7 mouse cellular contexts compared by ENCODE assay signal in genomic region chr12:86212693-86213470, GRCm38 (mm10). TPM values are rescaled to one million over a fixed set of nuclear protein-coding genes. Genes with fewer than 3 reads are reported as not detected.
DNase-seq lines count a peak whose midpoint lies in the region; ATAC-seq lines count a peak whose summit lies in the region.

No protein-coding gene starts in this region.

- ATAC-seq in neural tube, embryonic 15.5 days (ENCODE audit: low FRiP score), result no peak
- ATAC-seq in embryonic facial prominence, embryonic 11.5 days (replicated peaks; ENCODE audit: insufficient number of reproducible peaks, low FRiP score, low TSS enrichment, low read depth), result no peak
- ATAC-seq in liver, embryonic 13.5 days (ENCODE audit: low read depth), result no peak

- no peaks in the 10 kb centered on the region for H3K9me3 ChIP-seq in neural tube, embryonic 15.5 days (replicated peaks)
- no peaks in the 10 kb centered on the region for H3K9me3 ChIP-seq in embryonic facial prominence, embryonic 11.5 days (replicated peaks; ENCODE audit: control insufficient read depth, low read length)
- no peaks in the 10 kb centered on the region for H3K9me3 ChIP-seq in liver, embryonic 13.5 days (replicated peaks)

- intact Hi-C loops in left cerebral cortex, postnatal 25 days (cut with DNase I), result no loop called here

- no peak overlapping the region for H3K4me3 ChIP-seq in neural tube, embryonic 15.5 days (replicated peaks)
- H3K4me3 ChIP-seq in embryonic facial prominence, embryonic 11.5 days (ENCODE audit: low read depth, low read length), result no peak overlapping the region
- no peak overlapping the region for H3K4me3 ChIP-seq in liver, embryonic 13.5 days (replicated peaks)

- no peak overlapping the region for H3K9ac ChIP-seq in neural tube, embryonic 15.5 days (replicated peaks)
- no peak overlapping the region for H3K9ac ChIP-seq in embryonic facial prominence, embryonic 11.5 days (replicated peaks; ENCODE audit: low read length)
- no peak overlapping the region for H3K9ac ChIP-seq in liver, embryonic 13.5 days

- 44% methylated on average over 15 of the region's 15 CpGs for WGBS in neural tube, embryonic 15.5 days
- 38% methylated on average over 15 of the region's 15 CpGs for WGBS in embryonic facial prominence, embryonic 11.5 days
- WGBS in liver, embryonic 13.5 days (ENCODE audit: insufficient replicate concordance), result 40% methylated on average over 15 of the region's 15 CpGs

- H3K4me1 ChIP-seq in neural tube, embryonic 15.5 days, result peaks cover 27% of the 10 kb centered on the region
- no peaks in the 10 kb centered on the region for H3K4me1 ChIP-seq in embryonic facial prominence, embryonic 11.5 days (ENCODE audit: control insufficient read depth, insufficient read depth, low read length)
- H3K4me1 ChIP-seq in liver, embryonic 13.5 days (replicated peaks), result peaks cover 10% of the 10 kb centered on the region

- H3K27ac ChIP-seq in neural tube, embryonic 15.5 days (replicated peaks), result no peak overlapping the region
- no peak overlapping the region for H3K27ac ChIP-seq in embryonic facial prominence, embryonic 11.5 days (replicated peaks; ENCODE audit: low read depth, low read length)
- no peak overlapping the region for H3K27ac ChIP-seq in liver, embryonic 13.5 days

- peaks cover 65% of the 10 kb centered on the region for H3K27me3 ChIP-seq in neural tube, embryonic 15.5 days (replicated peaks)
- peaks cover 35% of the 10 kb centered on the region for H3K27me3 ChIP-seq in embryonic facial prominence, embryonic 11.5 days (ENCODE audit: control insufficient read depth, insufficient read depth, low read length)
- peaks cover 81% of the 10 kb centered on the region for H3K27me3 ChIP-seq in liver, embryonic 13.5 days

- no peaks in the 10 kb centered on the region for H3K36me3 ChIP-seq in neural tube, embryonic 15.5 days
- no peaks in the 10 kb centered on the region for H3K36me3 ChIP-seq in embryonic facial prominence, embryonic 11.5 days (replicated peaks; ENCODE audit: control insufficient read depth, insufficient read depth, low read depth, low read length)
- H3K36me3 ChIP-seq in liver, embryonic 13.5 days, result no peaks in the 10 kb centered on the region

- DNase-seq in neural tube, embryonic 10.5 days (ENCODE audit: extremely low spot score, low spot score), result peak; percentile 68
- DNase-seq in adipocyte (ENCODE audit: low spot score), result peak; percentile 57
- peak; percentile 87 for DNase-seq in embryonic facial prominence, embryonic 11.5 days (ENCODE audit: low spot score)
- DNase-seq in liver, embryonic 13.5 days, result peak; percentile 16
- peak; percentile 7 for DNase-seq in skeletal muscle tissue, adult 2 months (ENCODE audit: low read depth, low spot score)
- no peak for DNase-seq in left cerebral cortex, postnatal 25 days (ENCODE audit: low spot score in 2 of 2)

- no peak overlapping the region for H3K4me2 ChIP-seq in neural tube, embryonic 15.5 days
- no peak overlapping the region for H3K4me2 ChIP-seq in embryonic facial prominence, embryonic 11.5 days (ENCODE audit: low read depth, low read length)
- H3K4me2 ChIP-seq in liver, embryonic 13.5 days, result no peak overlapping the region

RNA-seq across cellular contexts. Expression of gene Gpatch2l, which starts 28.8 kb away (rescaled TPM):
- polyA plus RNA-seq in neural tube, embryonic 15.5 days (2015; fragmentation: Nextera tagmentation; extraction: Ambion mirVana), result 20.8 and 25.0 TPM in 2 replicates
- 15.5 and 16.2 TPM in 2 replicates for polyA plus RNA-seq in embryonic facial prominence, embryonic 11.5 days (2014; fragmentation: Nextera tagmentation; extraction: Ambion mirVana)
- polyA plus RNA-seq in liver, embryonic 13.5 days (2015; fragmentation: Nextera tagmentation; extraction: Ambion mirVana), result 5.6 and 5.9 TPM in 2 replicates
- 10 to 100 TPM; 35.8 to 37.2 TPM for total RNA-seq in left cerebral cortex, postnatal 25 days (2021)

Comparison
In these comparisons a context has a peak if more than half of its experiments do, and no peak if none do; other contexts are left out.
1. DNase-seq: peak in neural tube, embryonic 10.5 days (single experiment), adipocyte (single experiment), embryonic facial prominence, embryonic 11.5 days (single experiment), liver, embryonic 13.5 days (single experiment) and skeletal muscle tissue, adult 2 months (single experiment); none in left cerebral cortex, postnatal 25 days (0 of 2).